Mouse (Mus musculus) gastrocnemius, postnatal 4 days (tissue): ENCODE measurements around the gene Olfr1346. TPM values are rescaled to one million over a fixed set of nuclear protein-coding genes. Genes with fewer than 3 reads are reported as not detected.
"Not testable (repeated sequence)": the region's sequence is repeated elsewhere in the genome, so short reads cannot be mapped to it uniquely, and the experiment has no call there.

Experiments used
- DNase-seq, 2 experiments: peaks; one replicate each; pipeline ENCODE4 v3.0.0; 2021 to 2022; ENCODE audit warnings: low spot score in 2 of 2, mixed read lengths in 2 of 2
- long read RNA-seq, 2 experiments: library from polyadenylated mRNA; stranded (forward); transcript quantifications; one replicate each; pipeline ENCODE4 v2.0.0; 2021
- total RNA-seq, 2 experiments: library from RNA; stranded (reverse); gene quantifications; 2 replicates each; pipeline ENCODE4 v1.2.3; 2021

The Olfr1346 gene
- not detected for total RNA-seq
- long read RNA-seq, experiment 1: 0 reads
- long read RNA-seq, experiment 2: 0 reads

GRCm38 (mm10) chr7:6466951-6467350, at the start of gene Olfr1346:
TSS of gene Olfr1346 (plus strand) at chr7:6467101.
- no peak for DNase-seq

GRCm38 (mm10) chr7:6419894-6420293, 47.0 kb upstream of the Olfr1346 start:
- DNase-seq: no peak

- no peak for DNase-seq
Measured at GRCm38 (mm10) chr7:6429381-6429780, 37.5 kb upstream of the Olfr1346 start.

- DNase-seq: no peak
Measured at GRCm38 (mm10) chr7:6430342-6430741, 36.6 kb upstream of the Olfr1346 start.

- DNase-seq: no peak
Measured at GRCm38 (mm10) chr7:6438388-6438787, 28.5 kb upstream of the Olfr1346 start, which contains the start of gene Olfr1344. TSS of gene Olfr1344 (plus strand) at chr7:6438688.

- no peak for DNase-seq
Measured at GRCm38 (mm10) chr7:6441173-6441572, 25.7 kb upstream of the Olfr1346 start.

- DNase-seq: no peak
Measured at GRCm38 (mm10) chr7:6447771-6448170, 19.1 kb upstream of the Olfr1346 start.

- no peak for DNase-seq
Measured at GRCm38 (mm10) chr7:6455868-6456267, 11.0 kb upstream of the Olfr1346 start, which contains the start of gene Olfr1336. TSS of gene Olfr1336 (plus strand) at chr7:6456168.

- no peak for DNase-seq
Measured at GRCm38 (mm10) chr7:6456399-6456798, 10.5 kb upstream of the Olfr1346 start.

- not testable (repeated sequence) for DNase-seq
Measured at GRCm38 (mm10) chr7:6477633-6478032, 10.7 kb downstream of the Olfr1346 start.

- no peak for DNase-seq
Measured at GRCm38 (mm10) chr7:6486841-6487240, 19.9 kb downstream of the Olfr1346 start, which contains the start of gene Olfr5. TSS of gene Olfr5 (minus strand) at chr7:6486941.

GRCm38 (mm10) chr7:6499655-6500054, 32.8 kb downstream of the Olfr1346 start, which contains the start of gene Olfr1347:
TSS of gene Olfr1347 (minus strand) at chr7:6499755.
- DNase-seq: no peak

GRCm38 (mm10) chr7:6508648-6509047, 41.7 kb downstream of the Olfr1346 start, which contains the start of gene Olfr1348:
TSS of gene Olfr1348 (minus strand) at chr7:6508748.
- no peak for DNase-seq

GRCm38 (mm10) chr7:6521666-6522065, 54.8 kb downstream of the Olfr1346 start:
- no peak for DNase-seq

- no peak for DNase-seq
Measured at GRCm38 (mm10) chr7:6522850-6523249, 55.9 kb downstream of the Olfr1346 start, which contains the start of gene Olfr1349. TSS of gene Olfr1349 (minus strand) at chr7:6522950.

- DNase-seq: no peak
Measured at GRCm38 (mm10) chr7:6525001-6525400, 58.1 kb downstream of the Olfr1346 start.

- DNase-seq: no peak
Measured at GRCm38 (mm10) chr7:6526141-6526540, 59.2 kb downstream of the Olfr1346 start.

Other genes with a start within 250 kb of the Olfr1346 start
- not detected for gene Zscan5b, start 244.8 kb upstream of the Olfr1346 start, total RNA-seq
- not detected for gene Epp13, start 214.4 kb upstream of the Olfr1346 start, total RNA-seq
- 1 to 10 TPM; 5.2 to 5.9 TPM for gene Zfp667, start 180.5 kb upstream of the Olfr1346 start, total RNA-seq
- 1 to 10 TPM; 1.2 to 1.9 TPM for gene Zfp583, start 135.8 kb upstream of the Olfr1346 start, total RNA-seq
- gene Gm3854, start 123.3 kb upstream of the Olfr1346 start, total RNA-seq: under 1 TPM; 0.37 to 0.47 TPM
- gene Zfp78, start 103.8 kb upstream of the Olfr1346 start, total RNA-seq: 1 to 10 TPM; 1.8 to 2.0 TPM
- 1 to 10 TPM; 7.1 to 7.5 TPM for gene Zfp28, start 83.8 kb upstream of the Olfr1346 start, total RNA-seq
- gene Smim17, start 68.4 kb upstream of the Olfr1346 start, total RNA-seq: under 1 TPM in 1 of 2 experiments, not detected in 1; 0.44 TPM
- gene Gm20715, start 56.8 kb upstream of the Olfr1346 start, total RNA-seq: not detected
- gene Olfr1344, start 28.4 kb upstream of the Olfr1346 start, total RNA-seq: not detected
- not detected for gene Olfr1336, start 10.9 kb upstream of the Olfr1346 start, total RNA-seq
- gene Olfr5, start 19.8 kb downstream of the Olfr1346 start, total RNA-seq: not detected
- gene Olfr1347, start 32.7 kb downstream of the Olfr1346 start, total RNA-seq: not detected
- not detected for gene Olfr1348, start 41.6 kb downstream of the Olfr1346 start, total RNA-seq
- not detected for gene Olfr1349, start 55.8 kb downstream of the Olfr1346 start, total RNA-seq
- not detected for gene Olfr1350, start 97.7 kb downstream of the Olfr1346 start, total RNA-seq
- gene Zim1, start 229.3 kb downstream of the Olfr1346 start, total RNA-seq: 100 to 1,000 TPM; 397 to 406 TPM